Mouse (Mus musculus) CD8-positive naive resting alpha-beta T cell, adult 57 days (primary cell): ENCODE data around the gene Crygb. TPM values are rescaled to one million over a fixed set of nuclear protein-coding genes. Genes with fewer than 3 reads are reported as not detected.

Source experiments
- total RNA-seq: library from RNA; stranded (reverse); gene quantifications from one replicate; pipeline ENCODE4 v1.2.4, GENCODE M21; 2023

Gene Crygb
- total RNA-seq = not detected

GRCm38 (mm10) chr1:65082188-65082587 is at the start of gene Crygb:
Gene Crygb, minus strand, starts transcription at chr1:65082288.

GRCm38 (mm10) chr1:65122574-65123372 is 40.7 kb upstream of the Crygb start, which contains the start of gene D630023F18Rik:
Gene D630023F18Rik, minus strand, starts transcription at chr1:65123214.

GRCm38 (mm10) chr1:65119438-65119837 is 37.4 kb upstream of the Crygb start, which contains the start of gene Gm28845:
Gene Gm28845, minus strand, starts transcription at chr1:65119558.

GRCm38 (mm10) chr1:65103273-65103672 is 21.2 kb upstream of the Crygb start, which contains the start of gene Cryga:
Gene Cryga, minus strand, starts transcription at chr1:65103373.

GRCm38 (mm10) chr1:65073589-65073988 is 8.5 kb downstream of the Crygb start, which contains the start of gene Crygc:
Gene Crygc, minus strand, starts transcription at chr1:65073689.

GRCm38 (mm10) chr1:65063352-65063751 is 18.7 kb downstream of the Crygb start, which contains the start of gene Crygd:
Gene Crygd, minus strand, starts transcription at chr1:65063452.

GRCm38 (mm10) chr1:65050952-65051351 is 31.1 kb downstream of the Crygb start, which contains the start of gene Cryge:
Gene Cryge, minus strand, starts transcription at chr1:65051149.

GRCm38 (mm10) chr1:65032641-65033040 is 49.4 kb downstream of the Crygb start, which contains the start of gene Akr1cl:
Gene Akr1cl, minus strand, starts transcription at chr1:65032759.

Other genes starting within 250 kb of the Crygb start
- gene Plekhm3, start 125.5 kb downstream of the Crygb start, total RNA-seq = 14.9 TPM
- gene Akr1cl, start 49.5 kb downstream of the Crygb start, total RNA-seq = not detected
- not detected for gene Cryge, start 31.1 kb downstream of the Crygb start, total RNA-seq
- gene Crygd, start 18.8 kb downstream of the Crygb start, total RNA-seq = not detected
- gene Crygc, start 8.6 kb downstream of the Crygb start, total RNA-seq = not detected
- not detected for gene Cryga, start 21.1 kb upstream of the Crygb start, total RNA-seq
- not detected for gene Gm28845, start 37.3 kb upstream of the Crygb start, total RNA-seq
- gene D630023F18Rik, start 40.9 kb upstream of the Crygb start, total RNA-seq = not detected
- gene Idh1, start 104.2 kb upstream of the Crygb start, total RNA-seq = 4.0 TPM
- 38.7 TPM for gene Pikfyve, start 104.4 kb upstream of the Crygb start, total RNA-seq
- not detected for gene Pth2r, start 199.8 kb upstream of the Crygb start, total RNA-seq